Comparison of ENCODE assay signal across 8 mouse cellular contexts in the genomic region with DNA sequence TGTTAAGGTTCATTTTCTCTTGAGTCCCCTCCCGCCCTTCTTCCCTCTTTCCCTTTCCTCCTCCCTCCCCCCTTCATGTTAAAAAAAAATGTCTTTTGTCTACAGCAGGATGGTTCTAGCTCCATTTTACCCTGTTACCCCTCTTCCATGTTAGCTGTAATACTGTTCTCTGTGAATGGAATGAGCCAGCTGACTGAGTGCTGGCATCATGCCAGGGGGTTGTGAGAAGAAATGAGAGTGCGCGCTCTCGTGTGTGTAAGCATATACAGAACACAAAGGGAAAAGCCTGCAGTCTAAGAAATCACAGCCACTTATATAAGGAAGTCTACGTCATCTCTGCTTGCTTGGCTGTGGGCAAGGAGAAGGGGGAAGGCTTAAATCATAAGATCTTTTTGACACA. TPM values are rescaled to one million over a fixed set of nuclear protein-coding genes. Genes with fewer than 3 reads are reported as not detected.
DNase-seq lines count a peak whose midpoint lies in the region; ATAC-seq and TF ChIP-seq lines count a peak whose summit lies in the region.

No protein-coding gene starts in this region.

- DNase-seq in adrenal gland, adult 18-20 months (ENCODE audit: low spot score in 2 of 2): peak; percentile 59 to 69
- peak; percentile 90 to 93 for DNase-seq in cerebellum, postnatal 10 days
- DNase-seq in gastrocnemius, adult 2 months: peak; percentile 73
- peak; percentile 93 for DNase-seq in hindbrain, postnatal 0 days (ENCODE audit: low spot score)
- DNase-seq in layer of hippocampus, postnatal 36 days: peak; percentile 48 to 53
- DNase-seq in lung, postnatal 4 days: peak; percentile 86 to 88
- DNase-seq in right cerebral cortex, postnatal 36 days (ENCODE audit: low spot score in 2 of 2): peak; percentile 54 to 62
- DNase-seq in c-Kit-positive CD71-positive TER-119-positive erythroid progenitor cells, embryonic 14.5 days (ENCODE audit: low spot score): no peak

- no peaks in the 10 kb centered on the region for H3K27me3 ChIP-seq in hindbrain, postnatal 0 days (ENCODE audit: insufficient read depth, low read length)

- TF ChIP-seq CTCF in gastrocnemius, adult 2 months (IDR thresholded peaks at IDR 0.05): no peak
- no peak for TF ChIP-seq CTCF in hindbrain, postnatal 0 days (IDR thresholded peaks at IDR 0.05; ENCODE audit: low read depth)

- intact Hi-C loops in gastrocnemius, adult 2 months (cut with DNase I): no loop called here

- peak; percentile 86 for ATAC-seq in hindbrain, postnatal 0 days

- peak overlapping the region; percentile 4; the same call in 1 of the 2 replicates for H3K27ac ChIP-seq in gastrocnemius, adult 2 months
- H3K27ac ChIP-seq in hindbrain, postnatal 0 days: peak overlapping the region; percentile 63

- peak overlapping the region; percentile 42 for H3K4me2 ChIP-seq in hindbrain, postnatal 0 days (ENCODE audit: low read depth, low read length)

- H3K4me3 ChIP-seq in gastrocnemius, adult 2 months: no peak overlapping the region; the same call in 1 of the 2 replicates
- no peak overlapping the region; the same call in 1 of the 2 replicates for H3K4me3 ChIP-seq in hindbrain, postnatal 0 days (ENCODE audit: low read length)

- H3K4me1 ChIP-seq in hindbrain, postnatal 0 days (ENCODE audit: insufficient read depth, low read length): peaks cover 5% of the 10 kb centered on the region; the same call in 1 of the 2 replicates

- H3K9ac ChIP-seq in hindbrain, postnatal 0 days (replicated peaks; ENCODE audit: low read length): peak overlapping the region; percentile 9; the same call in 1 of the 2 replicates

- no peaks in the 10 kb centered on the region for H3K9me3 ChIP-seq in hindbrain, postnatal 0 days (ENCODE audit: low read length)

- WGBS in hindbrain, postnatal 0 days: 2% methylated on average over 5 of the region's 5 CpGs

- no peaks in the 10 kb centered on the region for H3K36me3 ChIP-seq in hindbrain, postnatal 0 days (ENCODE audit: insufficient read depth, low read length)

RNA-seq across cellular contexts. Expression of gene Gatad2b, which starts 30.1 kb away (rescaled TPM):
- 10 to 100 TPM; 50.0 to 64.5 TPM for total RNA-seq in adrenal gland, adult 18-20 months (2021)
- total RNA-seq in gastrocnemius, adult 2 months (2021): 10 to 100 TPM; 50.2 to 53.9 TPM
- 31.5 and 32.1 TPM in 2 replicates for total RNA-seq in hindbrain, postnatal 0 days (2014; rRNA removed)
- polyA plus RNA-seq in hindbrain, postnatal 0 days (2015; fragmentation: Nextera tagmentation; extraction: Ambion mirVana): 13.7 and 14.2 TPM in 2 replicates
- total RNA-seq in layer of hippocampus, postnatal 36 days (2021): 100 to 1,000 TPM in 1 of 2 experiments, 10 to 100 TPM in 1; 95.2 to 109 TPM

RNA-seq across cellular contexts. Expression of gene Dennd4b, which starts 58.1 kb away (rescaled TPM):
- 1 to 10 TPM; 8.6 to 9.1 TPM for total RNA-seq in adrenal gland, adult 18-20 months (2021)
- total RNA-seq in gastrocnemius, adult 2 months (2021): 10 to 100 TPM; 82.2 to 84.2 TPM
- 38.8 and 48.4 TPM in 2 replicates for total RNA-seq in hindbrain, postnatal 0 days (2014; rRNA removed)
- polyA plus RNA-seq in hindbrain, postnatal 0 days (2015; fragmentation: Nextera tagmentation; extraction: Ambion mirVana): 5.4 and 5.9 TPM in 2 replicates
- total RNA-seq in layer of hippocampus, postnatal 36 days (2021): 10 to 100 TPM; 30.5 to 31.8 TPM
